Mouse (Mus musculus) gastrocnemius, postnatal 10 days (tissue): Measurements from ENCODE around the gene Pagr1a. TPM values are rescaled to one million over a fixed set of nuclear protein-coding genes. Genes with fewer than 3 reads are reported as not detected.

Experiments
- DNase-seq: peaks from one replicate; pipeline ENCODE4 v3.0.0; 2021; ENCODE audit warnings: mixed read lengths
- total RNA-seq, 2 experiments: library from RNA; stranded (reverse); gene quantifications; 2 replicates each; pipeline ENCODE4 v1.2.3; 2021

The Pagr1a gene
- total RNA-seq, 2 experiments from 2014 or later = 2.5 to 8.2 TPM

GRCm38 (mm10) chr7:127020901-127021562, 3.9 kb upstream of the Pagr1a start, which contains the start of the genes Gm42742 and Prrt2:
Gene Gm42742, minus strand, starts transcription at chr7:127021097.
Gene Prrt2, minus strand, starts transcription at chr7:127021211.
- DNase-seq = peak; percentile 58

- DNase-seq = no peak
Observed at GRCm38 (mm10) chr7:127020491-127020890, 3.3 kb upstream of the Pagr1a start.

DNA sequence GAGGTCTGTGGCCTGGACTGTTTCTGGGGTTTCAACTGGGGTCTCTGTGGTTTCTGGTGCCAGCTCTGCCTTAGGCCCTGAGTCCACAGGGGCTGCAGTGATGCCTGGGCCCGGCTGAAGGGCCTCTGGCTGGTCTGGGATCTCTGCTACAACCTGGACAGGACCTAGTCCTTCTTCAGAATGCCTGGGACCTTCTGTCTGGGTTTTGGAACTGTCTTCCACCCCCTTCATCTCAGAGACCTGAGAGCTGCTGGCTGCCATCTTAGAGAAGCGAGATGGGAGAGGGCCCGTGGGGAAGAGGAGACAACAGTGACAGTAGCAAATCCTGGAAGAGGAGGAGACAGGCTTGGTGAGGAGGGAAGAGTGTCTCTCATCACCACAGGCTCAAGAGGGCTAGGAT, 2.9 kb upstream of the Pagr1a start:
- DNase-seq = no peak

- DNase-seq = no peak
Observed at GRCm38 (mm10) chr7:127019306-127019960, 2.3 kb upstream of the Pagr1a start.

DNA sequence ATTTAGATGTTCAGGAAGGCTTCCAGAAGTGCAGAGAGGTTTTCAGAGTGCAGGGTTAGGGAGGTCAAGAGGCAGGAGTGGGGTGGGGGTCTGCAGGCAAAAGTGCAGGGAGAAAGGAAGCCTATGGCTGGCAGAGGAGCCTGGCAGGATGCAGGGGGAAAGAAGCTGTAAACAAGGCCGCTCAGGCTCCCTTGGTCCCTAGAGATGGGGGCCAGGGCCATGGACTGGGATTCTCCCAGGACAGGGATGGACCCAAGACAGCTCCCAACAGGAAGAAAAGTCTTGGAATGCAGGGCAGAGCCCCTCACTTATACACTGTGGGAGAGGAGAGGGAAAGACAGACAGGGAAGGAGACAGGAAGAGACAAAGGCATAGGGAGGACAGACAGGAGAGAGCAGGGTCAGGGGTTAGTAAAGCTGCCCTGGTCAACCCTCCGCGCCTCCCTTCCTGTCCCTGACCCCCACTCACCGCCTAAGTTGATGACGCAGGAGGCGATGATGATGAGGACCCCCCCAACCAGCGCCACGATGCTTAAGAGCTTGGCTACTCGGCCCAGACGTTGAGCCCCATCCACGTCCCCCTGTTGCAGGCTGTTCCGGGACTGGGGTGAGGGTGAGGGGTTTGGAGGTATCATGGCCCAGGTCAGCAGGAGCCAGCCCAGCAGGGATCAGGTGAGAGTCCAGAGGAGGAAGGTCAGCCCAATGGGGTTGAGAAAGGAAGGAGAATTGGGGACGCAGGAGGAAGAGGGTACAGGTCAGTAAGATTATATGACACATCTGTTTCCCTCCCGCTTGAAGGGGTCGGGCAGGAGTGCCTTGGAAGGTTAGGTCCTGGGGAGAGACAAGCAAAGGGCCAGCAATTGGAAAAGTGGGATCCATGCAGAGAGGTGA, 1.5 kb upstream of the Pagr1a start:
- peak; percentile 14 for DNase-seq

- no peak for DNase-seq
Observed at GRCm38 (mm10) chr7:127017950-127018345, 796 bp upstream of the Pagr1a start.

DNA sequence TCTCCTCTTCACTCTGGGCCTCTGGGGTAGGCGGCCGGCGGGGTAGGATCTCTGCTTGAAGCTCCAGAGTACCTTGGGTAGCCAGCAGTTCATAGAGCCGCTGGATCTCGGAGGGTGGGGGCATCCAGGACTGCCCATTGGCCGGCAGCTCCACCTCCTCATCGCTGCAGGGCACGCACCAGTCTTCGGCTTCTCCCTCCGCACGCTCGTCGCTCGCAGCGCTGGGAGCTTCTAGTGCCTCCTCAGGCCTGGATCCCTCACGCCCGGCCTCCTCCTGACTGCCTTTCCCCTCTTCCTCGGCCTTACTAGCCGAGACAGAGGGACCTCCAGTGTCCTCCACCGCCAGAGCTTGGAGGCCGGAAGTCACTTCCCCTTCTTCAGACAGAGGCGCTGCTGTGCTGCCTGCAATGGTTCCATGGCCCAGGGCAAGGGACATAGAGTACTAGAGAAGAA, 640 bp downstream of the Pagr1a start:
- DNase-seq = no peak

GRCm38 (mm10) chr7:127016481-127016485, 869 bp downstream of the Pagr1a start, which contains the start of gene Pagr1b:
Gene Pagr1b, minus strand, starts transcription at chr7:127016484.
- no peak for DNase-seq

GRCm38 (mm10) chr7:127016081-127016480, 1.1 kb downstream of the Pagr1a start:
- no peak for DNase-seq

GRCm38 (mm10) chr7:127014993-127015392, 2.2 kb downstream of the Pagr1a start:
- no peak for DNase-seq

- peak; percentile 58 for DNase-seq
Observed at GRCm38 (mm10) chr7:127014320-127014719, 2.8 kb downstream of the Pagr1a start, which contains the start of gene Mvp. Gene Mvp, minus strand, starts transcription at chr7:127014621.

GRCm38 (mm10) chr7:127013385-127013784, 3.8 kb downstream of the Pagr1a start:
- no peak for DNase-seq

DNA sequence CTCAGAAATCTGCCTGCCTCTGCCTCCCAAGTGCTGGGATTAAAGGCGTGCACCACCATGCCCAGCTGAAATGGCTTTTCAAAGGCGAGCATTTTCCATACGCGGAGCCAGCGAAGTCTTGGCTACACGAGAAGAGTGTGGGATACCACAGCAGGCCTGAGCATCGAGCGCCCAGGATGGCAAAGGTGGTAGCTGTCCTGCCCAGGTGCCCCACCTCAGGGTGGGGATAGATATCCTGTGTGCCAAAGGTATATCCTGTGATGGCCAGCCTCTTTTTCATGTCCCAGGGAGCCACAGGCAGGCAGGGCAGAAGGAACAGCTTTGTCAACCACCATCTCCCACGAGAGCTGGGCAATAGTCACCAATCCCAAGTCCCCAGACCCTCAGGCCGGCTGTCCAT, 4.3 kb downstream of the Pagr1a start:
- DNase-seq = no peak

- no peak for DNase-seq
Observed at GRCm38 (mm10) chr7:127012374-127012773, 4.8 kb downstream of the Pagr1a start.

DNA sequence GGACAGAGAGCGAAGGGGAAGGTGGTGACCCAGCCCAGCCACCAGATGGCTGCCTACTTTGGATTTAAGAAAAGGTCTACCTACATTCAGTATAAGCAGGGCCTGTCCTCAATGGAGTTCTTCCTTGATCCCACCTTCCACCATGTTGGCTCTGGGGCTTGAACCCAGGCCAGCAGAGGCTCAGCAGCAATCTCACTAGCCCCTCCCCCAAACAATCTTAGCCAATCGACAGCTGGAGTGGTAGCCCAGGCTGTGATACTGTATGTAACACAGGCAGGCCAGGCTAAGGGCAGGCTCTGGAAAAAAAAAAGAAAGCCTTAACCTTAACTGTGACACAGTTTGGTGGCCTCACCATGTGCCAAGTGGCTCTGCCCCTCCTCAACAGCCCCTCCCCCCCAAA, 5.4 kb downstream of the Pagr1a start:
- no peak for DNase-seq

DNA sequence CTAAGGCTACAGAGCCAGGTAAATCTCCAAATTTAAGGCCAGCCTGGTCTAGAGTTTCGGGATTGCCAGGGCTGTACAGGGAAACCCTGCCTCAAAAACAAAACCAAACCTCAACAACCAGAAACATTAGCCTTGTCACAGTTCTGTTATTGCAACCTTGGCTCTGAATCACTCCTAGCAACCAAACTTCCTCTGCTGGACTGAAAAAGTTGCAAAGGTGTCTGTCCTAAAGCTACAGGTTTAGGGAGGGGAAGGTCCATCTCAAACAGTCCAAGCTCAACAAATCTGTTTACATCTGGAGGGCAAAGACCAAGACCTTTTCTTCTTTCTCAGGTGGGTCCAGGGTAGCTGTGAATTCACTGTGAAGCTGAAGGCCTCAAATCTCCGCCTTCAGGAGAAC, 6.1 kb downstream of the Pagr1a start:
- DNase-seq = no peak

- DNase-seq = no peak
Observed at GRCm38 (mm10) chr7:127009307-127010085, 7.7 kb downstream of the Pagr1a start.

- DNase-seq = peak; percentile 42
Observed at GRCm38 (mm10) chr7:127008239-127009019, 8.7 kb downstream of the Pagr1a start.

DNA sequence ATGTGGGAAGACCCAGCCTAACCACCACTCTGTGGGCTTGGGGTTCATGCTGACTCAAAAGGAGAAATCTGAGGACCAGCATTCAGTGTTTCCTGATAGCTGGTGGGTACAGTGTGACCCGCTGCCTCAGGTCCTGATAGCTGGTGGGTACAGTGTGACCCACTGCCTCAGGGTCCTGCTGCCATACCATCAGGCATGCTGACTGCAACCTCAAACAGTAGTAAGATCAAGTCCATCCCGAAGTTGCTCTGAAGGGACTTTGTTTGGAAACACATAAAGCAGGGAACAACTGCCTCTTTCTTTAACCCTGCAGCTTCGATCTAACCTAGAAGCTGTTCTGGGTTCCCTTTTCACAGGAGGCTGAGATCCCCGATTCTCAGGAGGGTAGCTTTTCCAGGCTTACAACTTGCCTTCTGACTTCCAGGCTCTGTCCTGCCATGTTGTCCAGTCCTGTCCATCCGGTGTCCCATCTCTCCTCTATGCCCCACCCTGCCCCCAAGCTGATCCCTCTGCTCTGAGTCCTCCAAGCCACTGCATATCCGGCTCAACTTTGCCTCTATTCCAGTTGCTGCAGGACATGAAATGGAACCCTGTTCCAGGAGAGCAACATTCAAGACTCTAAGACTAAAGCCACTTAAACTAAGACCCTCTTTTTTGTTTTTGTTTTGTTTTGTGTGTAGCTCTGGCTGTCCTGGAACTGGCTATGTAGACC, 9.7 kb downstream of the Pagr1a start:
- DNase-seq = no peak

DNA sequence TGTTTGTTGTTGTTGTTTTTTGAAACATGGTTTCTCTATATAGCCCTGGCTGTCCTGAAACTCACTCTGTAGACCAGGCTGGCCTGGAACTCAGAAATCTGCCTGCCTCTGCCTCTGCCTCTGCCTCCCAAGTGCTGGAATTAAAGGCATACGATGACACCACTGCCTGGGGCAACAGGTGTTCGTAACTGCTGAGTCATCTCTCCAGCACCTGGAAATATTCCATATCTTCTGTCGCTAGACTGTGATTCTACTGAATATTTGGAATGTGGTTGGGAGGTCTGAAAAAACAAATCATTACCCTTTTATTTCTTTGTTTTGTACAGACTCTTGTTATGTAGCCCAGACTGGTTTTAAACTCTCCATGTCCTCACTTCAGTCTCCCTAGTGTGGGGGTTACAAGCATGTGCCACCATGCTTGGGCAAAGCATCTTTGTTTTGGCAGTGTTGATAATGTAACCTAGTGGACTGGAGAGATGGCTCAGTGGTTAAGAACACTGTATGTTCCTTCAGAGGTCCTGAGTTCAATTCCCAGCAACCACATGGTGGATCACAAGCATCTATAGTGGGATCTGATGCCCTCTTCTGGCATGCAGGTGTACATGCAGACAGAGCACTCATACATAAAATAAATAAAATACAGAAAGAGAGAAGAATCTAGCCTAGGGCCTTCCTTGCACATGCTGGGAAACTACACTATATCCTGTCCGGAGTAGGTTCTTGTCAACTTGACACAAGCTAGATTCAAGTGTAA, 12.9 kb downstream of the Pagr1a start:
- DNase-seq = no peak
